Mouse (Mus musculus) embryo, embryonic 11.5 days (tissue): ENCODE measurements around the gene Anks3.

Source experiments
- DNase-seq: peaks from one replicate; pipeline ENCODE4 v3.0.0-alpha.2; 2012; ENCODE audit warnings: low read depth, low spot score

Anks3 gene

GRCm38 (mm10) chr16:4968426-4968825 lies 4.4 kb upstream of the Anks3 start:
- DNase-seq: no peak

- no peak for DNase-seq
Observed at GRCm38 (mm10) chr16:4965392-4966129, 1.6 kb upstream of the Anks3 start.

DNA sequence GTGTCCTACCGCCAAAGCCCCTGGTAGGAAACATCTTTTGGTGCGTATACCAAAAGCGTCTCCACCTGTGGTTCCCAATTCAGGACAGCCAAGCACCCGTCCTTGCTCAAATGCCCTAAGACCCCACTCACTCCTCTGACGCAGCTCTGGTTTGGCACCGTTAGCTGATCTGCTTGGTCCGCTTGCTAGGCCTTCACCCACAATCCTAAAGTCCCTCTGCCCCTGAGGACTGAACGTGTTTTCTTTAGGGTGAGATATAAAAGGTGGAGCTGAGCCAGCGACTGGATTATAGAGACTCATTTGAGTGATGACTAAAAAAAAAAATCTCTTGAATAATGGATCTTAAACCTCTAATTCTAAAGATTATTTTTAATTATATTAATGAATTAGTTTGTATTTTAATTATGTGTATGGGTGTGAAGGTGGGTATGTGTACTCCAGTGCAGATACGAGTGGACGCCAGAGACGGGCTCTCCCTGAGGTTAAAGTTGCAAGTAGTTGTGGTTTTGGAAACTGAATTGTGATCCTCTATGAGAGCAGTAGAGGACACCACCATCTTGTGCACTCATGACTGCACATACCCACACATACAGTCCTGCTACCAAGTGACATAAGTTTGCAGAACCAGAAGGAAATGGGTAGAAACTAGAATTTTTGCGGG lies 856 bp upstream of the Anks3 start:
- peak; percentile 5 for DNase-seq

DNA sequence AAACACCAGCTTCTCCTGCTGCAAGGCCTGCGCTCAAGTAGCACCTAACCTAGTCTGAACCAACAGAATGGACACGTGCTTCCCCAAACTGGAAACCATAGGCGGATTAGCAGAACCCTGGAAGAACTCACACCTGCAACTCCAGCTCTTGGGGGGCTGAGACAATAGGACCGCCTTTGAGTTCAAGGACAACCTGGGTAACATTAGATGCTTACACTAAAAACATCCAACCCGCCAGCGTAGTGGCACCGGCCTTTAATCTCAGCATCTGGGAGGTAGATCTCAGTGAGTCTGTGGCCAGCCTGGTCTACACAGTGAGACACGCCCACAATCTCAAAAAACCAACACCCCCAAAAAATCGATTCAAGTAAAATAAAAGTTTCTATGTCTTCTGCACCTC lies 659 bp downstream of the Anks3 start:
- DNase-seq: no peak

GRCm38 (mm10) chr16:4960260-4960659 lies 3.7 kb downstream of the Anks3 start:
- no peak for DNase-seq

DNA sequence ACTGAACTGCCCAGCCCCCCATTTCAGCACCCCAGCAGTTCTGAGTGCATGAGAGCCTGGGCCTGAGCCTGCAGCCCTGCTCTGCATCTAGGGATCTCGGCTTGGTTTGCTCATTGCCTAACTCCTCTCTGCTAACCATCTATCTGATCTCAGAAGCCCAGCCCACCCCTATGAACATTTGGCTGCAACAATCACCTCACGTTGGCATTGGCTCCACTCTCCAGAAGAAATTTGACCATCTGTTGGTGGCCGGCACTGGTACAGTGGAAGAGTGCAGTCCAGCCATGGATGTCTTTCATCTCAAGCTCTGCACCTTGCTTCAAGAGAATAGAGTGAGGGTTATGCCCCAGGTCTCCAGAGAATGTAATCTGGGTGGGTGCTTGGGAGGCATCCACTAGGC lies 6.6 kb downstream of the Anks3 start:
- DNase-seq: no peak

GRCm38 (mm10) chr16:4956609-4957008 lies 7.4 kb downstream of the Anks3 start:
- no peak for DNase-seq

GRCm38 (mm10) chr16:4947378-4947777 lies 16.6 kb downstream of the Anks3 start:
- DNase-seq: no peak

- DNase-seq: no peak
Observed at GRCm38 (mm10) chr16:4946155-4946554, 17.9 kb downstream of the Anks3 start.

GRCm38 (mm10) chr16:4945415-4945814 lies 18.6 kb downstream of the Anks3 start:
- DNase-seq: no peak

DNA sequence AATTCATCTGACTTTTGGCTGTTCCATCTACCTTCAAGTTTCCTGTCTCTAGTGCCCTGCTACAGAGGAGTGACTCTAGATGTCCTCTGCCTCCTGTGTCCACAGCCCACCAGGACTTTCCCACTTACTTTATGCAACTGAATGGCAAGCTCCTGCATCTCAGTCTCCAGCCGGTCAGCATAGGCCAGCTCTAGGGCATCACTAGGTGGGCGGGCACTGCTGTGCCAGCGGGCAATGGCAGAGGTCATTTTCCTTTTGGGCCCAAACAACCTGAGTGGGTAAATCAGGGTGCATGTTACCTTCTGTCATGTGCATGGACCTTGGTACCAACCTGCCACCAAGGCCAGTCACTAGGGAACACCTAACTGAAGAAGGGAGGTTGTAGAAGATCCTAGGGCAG lies 20.6 kb downstream of the Anks3 start:
- no peak for DNase-seq

GRCm38 (mm10) chr16:4942868-4943267 lies 21.1 kb downstream of the Anks3 start:
- DNase-seq: no peak

DNA sequence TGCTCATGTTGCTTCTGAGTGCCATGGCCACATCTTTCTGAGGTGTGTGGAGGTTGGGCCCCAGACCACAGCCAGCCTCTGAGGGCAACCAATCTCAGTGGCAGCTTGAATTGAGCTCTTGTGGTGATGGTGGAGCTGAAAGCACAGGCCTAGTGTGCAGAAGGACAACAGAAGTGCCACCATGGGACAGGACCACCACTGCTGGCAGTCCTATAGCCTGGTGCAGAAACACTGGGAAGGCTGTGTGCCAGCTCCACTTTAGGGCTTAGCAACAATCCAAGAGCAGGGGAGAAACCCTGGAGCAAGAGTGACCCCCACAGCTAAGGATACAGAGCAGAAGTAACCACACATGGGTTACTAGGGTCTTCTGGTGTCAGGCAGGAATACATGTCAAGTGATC lies 23.0 kb downstream of the Anks3 start:
- no peak for DNase-seq

GRCm38 (mm10) chr16:4940311-4940850 lies 23.6 kb downstream of the Anks3 start:
- no peak for DNase-seq

DNA sequence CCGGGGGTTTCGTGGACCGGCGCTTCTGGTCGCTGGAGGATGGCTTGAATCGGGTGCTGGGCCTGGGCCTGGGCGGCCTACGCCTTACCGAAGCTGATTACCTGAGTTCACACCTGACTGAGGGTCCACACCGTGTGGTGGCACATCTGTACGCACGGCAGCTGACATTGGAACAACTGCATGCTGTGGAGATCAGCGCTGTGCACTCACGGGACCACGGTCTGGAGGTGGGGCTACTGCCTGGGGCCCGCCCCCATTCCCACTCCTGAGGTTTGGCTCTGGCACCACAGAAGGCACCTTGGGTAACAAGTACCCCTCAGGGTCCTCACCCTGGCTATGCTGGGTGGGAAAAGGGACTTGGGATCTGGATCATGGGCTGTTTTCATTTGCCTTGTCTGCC lies 24.6 kb downstream of the Anks3 start:
- DNase-seq: no peak

- peak; percentile 94 for DNase-seq
Observed at GRCm38 (mm10) chr16:4938989-4939388, 25.0 kb downstream of the Anks3 start.

DNA sequence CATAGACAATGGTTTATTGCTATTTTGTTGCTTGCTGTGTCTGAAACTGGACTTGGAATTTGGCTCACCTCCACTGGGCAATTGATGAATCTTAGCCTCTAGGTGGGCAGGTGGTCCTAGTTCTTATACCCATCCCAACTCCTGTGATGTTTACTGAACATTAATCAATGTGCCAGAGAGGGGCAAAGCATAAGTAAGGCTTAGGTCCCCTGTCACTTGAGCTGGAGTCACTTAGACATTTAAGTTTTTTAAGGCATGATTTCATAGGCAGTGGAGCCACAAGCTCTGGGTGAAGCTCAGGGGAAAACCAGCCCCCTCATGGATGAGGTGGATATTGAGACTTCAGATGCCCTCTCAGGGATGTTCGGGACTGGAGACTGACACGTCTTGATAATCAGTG lies 25.5 kb downstream of the Anks3 start, which contains the start of gene Nudt16l1:
TSS of gene Nudt16l1 (plus strand) at position 301 of the 400 bp plus-strand sequence.
- DNase-seq: no peak

DNA sequence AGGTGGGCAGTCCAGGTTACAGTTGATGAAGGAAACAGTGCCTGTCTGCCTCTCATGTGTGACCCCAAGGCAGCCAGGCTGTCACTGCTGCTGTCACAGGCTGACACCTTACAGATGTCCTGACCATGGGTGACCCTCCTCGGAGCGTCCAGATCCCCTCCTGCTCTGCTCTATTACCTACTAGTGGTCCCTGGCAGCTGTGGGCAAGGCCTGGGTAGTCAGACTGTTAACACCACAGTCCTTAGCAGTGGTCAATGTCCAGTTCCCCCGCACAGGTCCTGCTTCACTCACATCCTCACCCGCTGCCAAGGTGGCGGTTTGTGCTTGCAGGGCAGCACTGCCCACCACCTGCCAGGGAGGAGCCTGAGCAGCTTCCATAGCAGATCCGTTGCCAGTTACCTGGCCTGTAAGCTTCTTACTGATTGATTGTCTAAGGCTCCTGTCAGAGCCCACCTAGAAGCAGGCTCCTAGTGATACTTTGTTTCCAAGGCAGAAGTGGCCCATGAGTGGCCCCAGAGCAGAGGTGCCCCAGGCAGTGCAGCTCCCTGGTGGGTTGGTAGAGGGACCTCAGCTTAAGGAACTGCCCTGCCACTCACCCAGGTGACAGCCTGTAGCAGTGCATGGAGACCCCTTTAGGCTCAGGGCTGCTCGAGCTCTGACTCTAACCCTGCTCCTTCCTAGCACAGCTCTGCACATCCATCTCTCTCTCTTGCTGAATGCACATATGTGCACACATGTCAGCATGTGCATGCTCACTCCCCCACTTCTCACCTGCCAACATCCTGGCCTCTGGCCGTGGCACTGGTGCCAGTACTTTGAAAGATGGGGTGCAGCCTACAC lies 26.4 kb downstream of the Anks3 start:
- no peak for DNase-seq

DNA sequence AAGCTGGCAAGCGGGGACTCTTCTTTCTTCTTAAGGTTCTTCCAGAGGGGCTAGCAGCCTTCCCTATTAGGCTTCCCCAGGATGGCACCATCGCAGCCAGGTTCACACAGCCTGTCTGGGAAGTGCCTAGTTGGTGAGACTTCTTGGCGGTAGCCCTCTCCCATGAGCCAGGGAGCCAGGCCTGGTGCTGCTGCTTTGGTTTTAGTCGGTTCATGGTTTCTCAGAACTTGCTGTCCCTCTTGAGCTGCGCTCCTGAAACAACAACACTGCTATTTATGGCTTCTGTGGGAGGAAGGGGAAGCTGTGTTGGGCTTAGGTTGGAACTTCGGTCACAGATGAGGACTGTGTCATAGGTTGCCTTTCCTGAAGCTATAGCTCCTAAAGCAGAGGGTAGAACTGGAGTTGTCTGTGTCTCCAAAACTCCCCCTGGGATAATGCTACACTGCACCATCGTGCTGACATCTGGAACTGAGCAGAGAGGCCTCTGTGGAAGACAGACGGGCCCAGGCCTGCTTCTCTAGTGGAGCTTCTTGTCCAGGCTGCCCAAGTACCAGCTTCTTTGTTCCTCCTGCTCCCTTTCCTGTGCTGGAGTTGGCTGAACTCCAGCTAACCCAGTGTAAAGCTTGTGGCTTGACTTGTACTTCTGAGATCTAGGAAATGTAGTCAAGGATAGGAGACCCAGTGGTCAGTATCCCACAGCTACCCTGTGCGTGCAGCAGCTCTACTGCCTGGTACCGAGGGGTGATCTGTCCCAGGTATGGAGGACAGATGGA lies 27.9 kb downstream of the Anks3 start:
- DNase-seq: no peak

- no peak for DNase-seq
Observed at GRCm38 (mm10) chr16:4935430-4935829, 28.6 kb downstream of the Anks3 start.

DNA sequence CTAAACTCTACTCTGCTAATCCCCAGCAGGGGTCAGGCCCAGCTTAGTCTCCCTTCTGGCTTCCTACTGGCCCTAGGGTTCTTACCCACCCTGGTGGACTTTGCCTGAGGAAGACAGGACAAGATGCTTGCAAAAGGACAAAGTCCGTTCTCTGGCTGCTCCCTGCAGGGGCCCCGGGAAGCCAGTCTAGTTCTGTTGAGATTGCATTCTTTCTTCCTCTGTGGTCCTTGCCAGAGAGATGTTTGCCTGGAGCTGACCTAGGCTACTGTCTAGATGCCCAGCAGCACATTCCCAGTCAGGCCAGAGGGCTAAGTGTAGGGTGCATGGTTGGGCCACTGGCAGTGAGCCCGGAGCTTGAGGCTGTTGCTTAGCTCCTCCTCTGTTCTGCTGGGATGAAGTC lies 31.6 kb downstream of the Anks3 start:
- no peak for DNase-seq
